Mouse (Mus musculus) liver, adult 2 months (tissue): ENCODE data around the gene Sipa1l1. TPM values are rescaled to one million over a fixed set of nuclear protein-coding genes. Genes with fewer than 3 reads are reported as not detected.

Source experiments
- DNase-seq: peaks from one replicate; pipeline ENCODE4 v3.0.0-alpha.2; 2011; ENCODE audit warnings: low read depth, low spot score; ENCODE audit errors: extremely low read depth
- H3K27ac ChIP-seq: fragments of 200-500 bp; replicated peaks from 2 replicates; pipeline ENCODE4 v1.5.1; 2012; ENCODE audit warnings: low read depth, mild to moderate bottlenecking, control low read depth, inconsistent platforms, low read length; ENCODE audit not compliant: insufficient read depth
- H3K27me3 ChIP-seq: fragments of 200-500 bp; 2 replicates; pipeline ENCODE4 v1.6.1; 2012; ENCODE audit warnings: mild to moderate bottlenecking, moderate library complexity, low read length, inconsistent platforms; ENCODE audit not compliant: control insufficient read depth, insufficient read depth
- H3K36me3 ChIP-seq: fragments of 200-500 bp; 2 replicates; pipeline ENCODE4 v1.6.1; 2012; ENCODE audit warnings: low read length, inconsistent platforms; ENCODE audit not compliant: control insufficient read depth, insufficient read depth
- H3K4me1 ChIP-seq: fragments of 200-500 bp; 2 replicates; pipeline ENCODE4 v1.6.1; 2011; ENCODE audit warnings: low read length; ENCODE audit not compliant: control insufficient read depth, insufficient read depth
- H3K4me3 ChIP-seq: fragments of 200-500 bp; 2 replicates; pipeline ENCODE4 v1.5.1; 2011; ENCODE audit warnings: low read depth, mild to moderate bottlenecking, control low read depth, low read length, moderate library complexity; ENCODE audit not compliant: insufficient read depth
- H3K79me2 ChIP-seq: fragments of 200-500 bp; 2 replicates; pipeline ENCODE4 v1.6.1; 2012; ENCODE audit warnings: inconsistent platforms, mild to moderate bottlenecking, low read length, moderate library complexity; ENCODE audit not compliant: control insufficient read depth, insufficient read depth
- H3K9ac ChIP-seq: fragments of 200-500 bp; 2 replicates; pipeline ENCODE4 v1.6.1; 2012; ENCODE audit warnings: low read depth, mild to moderate bottlenecking, control low read depth, inconsistent platforms, low read length
- CTCF ChIP-seq: fragments of 200-500 bp; IDR thresholded peaks from 2 replicates; pipeline ENCODE4 v1.5.1; 2011; ENCODE audit warnings: low read depth, low read length, control low read depth
- POLR2A ChIP-seq: fragments of 200-500 bp; IDR thresholded peaks from 2 replicates; pipeline ENCODE4 v1.6.1; 2011; ENCODE audit warnings: low read length, control low read depth; ENCODE audit not compliant: insufficient read depth; ENCODE audit errors: extremely low read depth
- WGBS: fragments of 180-500 bp; shearing (Covaris S2); methylation state at CpG from one replicate; pipeline ENCODE4 v1.1.7; 2018; 5-methylcytosine and 5-hydroxymethylcytosine counted together
- polyA plus RNA-seq: library from polyadenylated mRNA; depleted of rRNA; stranded (reverse); fragments of >200 nt; gene quantifications from 2 replicates; pipeline ENCODE4 v1.2.3, GENCODE M21; 2012
- total RNA-seq: library from RNA; depleted of rRNA; stranded (reverse); fragments of >200 nt; gene quantifications from 2 replicates; pipeline ENCODE4 v1.2.3, GENCODE M21; 2014

The Sipa1l1 gene
- total and polyA plus RNA-seq, 2 experiments = 10.3 to 13.7 TPM

DNA sequence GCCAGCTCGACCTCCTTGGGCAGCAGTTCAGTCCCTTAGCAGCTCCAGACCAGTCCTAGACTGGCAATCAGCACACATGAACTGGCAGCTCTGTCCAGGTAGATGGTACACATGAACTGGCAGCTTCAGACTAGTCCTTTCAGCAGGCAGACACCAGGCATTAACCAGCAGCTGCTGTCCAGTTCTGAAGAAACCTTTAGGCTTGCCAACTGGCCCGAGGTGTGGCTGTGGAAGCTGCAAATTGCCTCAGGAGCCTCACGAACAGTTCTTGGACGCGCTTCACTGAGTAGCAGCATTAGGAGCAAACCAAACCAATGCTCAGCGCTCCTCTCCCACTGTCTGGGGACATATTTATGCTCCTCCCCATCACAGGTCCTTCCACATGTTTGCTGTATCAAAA, 128.1 kb downstream of the Sipa1l1 start:
- TF ChIP-seq POLR2A = no peak
- TF ChIP-seq CTCF = no peak

DNA sequence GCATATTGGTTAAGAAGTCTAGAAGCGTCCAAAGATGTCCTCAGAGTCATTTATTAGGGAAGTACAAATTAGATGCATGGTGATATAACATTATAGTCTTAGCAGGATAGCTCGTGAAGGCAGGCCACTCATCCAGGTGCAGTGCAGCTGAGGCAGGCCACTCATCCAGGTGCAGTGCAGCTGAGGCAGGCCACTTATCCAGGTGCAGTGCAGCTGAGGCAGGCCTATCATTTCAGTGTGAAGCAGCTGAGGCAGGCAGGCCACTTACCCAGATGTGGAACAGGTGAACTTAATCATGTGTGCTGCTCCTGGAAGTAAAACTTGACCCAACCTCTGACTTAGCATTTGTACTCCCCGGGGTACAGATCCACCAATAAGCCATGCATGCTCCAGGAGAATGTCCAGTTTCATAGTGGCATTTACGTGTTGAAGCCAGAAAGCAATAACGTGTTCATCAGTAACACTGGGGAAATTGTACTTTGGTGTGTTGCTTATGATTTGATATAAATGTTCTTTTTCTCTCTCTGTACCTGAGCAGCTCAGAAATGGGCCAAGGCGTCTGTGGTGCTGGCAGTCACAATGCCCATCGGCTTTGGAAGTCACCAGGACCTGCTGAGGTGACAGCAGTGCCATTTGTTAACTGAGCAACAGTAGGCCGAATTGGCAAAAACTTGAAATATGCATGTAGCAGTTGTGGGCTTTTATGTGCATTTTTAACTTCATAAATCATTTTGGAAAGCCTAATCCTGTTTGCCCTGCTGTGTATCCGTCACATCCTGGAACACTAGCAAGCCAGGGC, 129.7 kb downstream of the Sipa1l1 start:
- TF ChIP-seq POLR2A (no peak), CTCF (no peak)
- no peaks in the 10 kb centered on the region for H3K27me3 ChIP-seq
- no peak overlapping the region for H3K4me3 ChIP-seq
- peaks cover 10% of the 10 kb centered on the region for H3K4me1 ChIP-seq
- H3K9ac ChIP-seq = no peak overlapping the region
- no peaks in the 10 kb centered on the region for H3K36me3 ChIP-seq
- 94% methylated on average over 9 of the region's 9 CpGs for WGBS
- peaks cover 6% of the 10 kb centered on the region; the same call in 1 of the 2 replicates for H3K79me2 ChIP-seq
- no peak for DNase-seq
- no peak overlapping the region for H3K27ac ChIP-seq

More for the DNA sequence above, 128.1 kb downstream of the Sipa1l1 start:
- DNase-seq = peak; percentile 36
- Histone ChIP-seq H3K4me1 (peaks cover 10% of the 10 kb centered on the region), H3K4me3 (no peak overlapping the region), H3K27ac (no peak overlapping the region), H3K36me3 (no peaks in the 10 kb centered on the region), H3K27me3 (no peaks in the 10 kb centered on the region), H3K79me2 (peaks cover 6% of the 10 kb centered on the region; the same call in 1 of the 2 replicates), H3K9ac (no peak overlapping the region)
- 89% methylated on average over 6 of the region's 6 CpGs for WGBS

DNA sequence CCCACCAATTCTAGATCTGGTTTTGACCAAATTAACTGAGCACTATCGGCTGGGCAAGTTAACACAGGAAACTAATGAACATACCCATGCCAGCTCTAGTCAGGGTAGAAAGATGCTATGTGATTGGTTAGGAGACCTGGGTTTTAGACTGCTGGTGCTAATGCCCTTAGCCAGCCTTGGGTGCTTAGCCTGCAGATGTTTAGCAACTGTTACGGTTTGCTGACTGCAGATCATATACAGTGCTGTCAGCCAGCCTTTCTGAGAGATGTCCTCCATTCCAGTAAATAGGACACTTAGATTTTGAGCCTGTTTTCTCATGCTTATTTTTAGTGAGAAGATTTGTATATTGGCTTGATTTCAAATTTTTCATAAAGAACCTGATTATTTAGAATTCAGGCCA, 135.0 kb downstream of the Sipa1l1 start:
- TF ChIP-seq CTCF (no peak), POLR2A (no peak)
- Histone ChIP-seq H3K27me3 (no peaks in the 10 kb centered on the region), H3K9ac (no peak overlapping the region), H3K36me3 (no peaks in the 10 kb centered on the region), H3K4me3 (no peak overlapping the region), H3K79me2 (no peaks in the 10 kb centered on the region; the same call in 1 of the 2 replicates), H3K4me1 (peaks cover 2% of the 10 kb centered on the region; the same call in 1 of the 2 replicates), H3K27ac (no peak overlapping the region)
- no peak for DNase-seq
- 83% methylated on average over 2 of the region's 2 CpGs for WGBS

DNA sequence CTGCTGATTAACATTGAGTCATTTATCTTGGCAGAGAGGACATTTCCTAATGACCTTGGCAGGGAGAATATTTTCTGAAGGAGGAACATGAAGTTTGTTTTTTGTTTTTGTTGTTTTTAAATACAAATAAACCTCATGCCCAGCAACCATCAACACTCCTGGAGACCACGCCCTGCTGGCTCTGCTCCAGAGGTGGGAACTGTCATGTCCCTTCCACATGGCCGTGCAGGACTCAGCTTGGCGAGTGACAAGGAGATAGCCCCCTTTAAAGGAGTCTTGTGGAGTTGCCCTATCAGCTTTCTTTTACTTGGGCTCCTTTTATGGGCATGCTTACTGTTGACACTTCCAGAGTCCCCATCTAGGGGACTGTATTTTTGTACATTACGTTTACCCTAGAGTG, 136.9 kb downstream of the Sipa1l1 start:
- no peaks in the 10 kb centered on the region for H3K36me3 ChIP-seq
- H3K27me3 ChIP-seq = no peaks in the 10 kb centered on the region
- no peak for DNase-seq
- H3K4me3 ChIP-seq = no peak overlapping the region
- no peaks in the 10 kb centered on the region; the same call in 1 of the 2 replicates for H3K79me2 ChIP-seq
- no peak for TF ChIP-seq POLR2A
- no peak for TF ChIP-seq CTCF
- no peak overlapping the region for H3K27ac ChIP-seq
- H3K4me1 ChIP-seq = peaks cover 2% of the 10 kb centered on the region; the same call in 1 of the 2 replicates
- WGBS = 89% methylated on average over 4 of the region's 4 CpGs
- no peak overlapping the region for H3K9ac ChIP-seq

DNA sequence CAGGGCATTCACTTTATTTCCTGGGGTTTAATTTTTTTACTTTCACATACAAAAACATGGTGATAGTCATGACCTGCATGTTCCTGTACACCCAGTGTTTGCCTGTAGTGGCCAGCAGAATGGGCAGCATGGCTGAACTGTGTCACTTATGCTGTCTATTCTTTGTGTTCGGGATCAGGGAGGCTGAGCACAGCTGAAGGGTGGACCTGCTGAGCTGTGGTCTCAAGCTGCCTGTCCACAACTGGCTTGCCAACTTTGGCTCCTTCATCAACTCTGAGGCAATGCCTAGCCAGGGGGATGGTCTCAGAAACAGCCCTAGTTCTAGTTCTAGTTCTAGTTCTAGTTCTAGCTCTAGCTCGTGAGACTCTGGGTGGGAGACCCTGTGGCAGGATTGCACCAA, 142.5 kb downstream of the Sipa1l1 start:
- no peak for DNase-seq
- Histone ChIP-seq H3K4me3 (no peak overlapping the region), H3K4me1 (no peaks in the 10 kb centered on the region), H3K36me3 (no peaks in the 10 kb centered on the region), H3K27ac (no peak overlapping the region), H3K79me2 (peaks cover 3% of the 10 kb centered on the region; the same call in 1 of the 2 replicates), H3K27me3 (no peaks in the 10 kb centered on the region), H3K9ac (no peak overlapping the region)
- TF ChIP-seq CTCF = no peak
- no peak for TF ChIP-seq POLR2A
- WGBS = 95% methylated on average over 2 of the region's 2 CpGs
